Mouse (Mus musculus): ENCODE results near the gene Apoa2.
A peak's percentile ranks its signal among the peaks of the same experiment; 100 is the strongest.

The Apoa2 gene

GRCm38 (mm10) chr1:171260316-171260715 is 35.5 kb downstream of the Apoa2 start:
- DNase-seq (ENCODE audit: low spot score) = no peak

GRCm38 (mm10) chr1:171262594-171263130 is 37.8 kb downstream of the Apoa2 start:
- DNase-seq (ENCODE audit: low spot score) = peak; percentile 83

- peak; percentile 90 for DNase-seq (ENCODE audit: low spot score)
Observed at GRCm38 (mm10) chr1:171263185-171263611, 38.3 kb downstream of the Apoa2 start.

- DNase-seq (ENCODE audit: low spot score) = no peak
Observed at GRCm38 (mm10) chr1:171263666-171264461, 39.0 kb downstream of the Apoa2 start.

- no peak for DNase-seq (ENCODE audit: low spot score)
Observed at GRCm38 (mm10) chr1:171265971-171266744, 41.3 kb downstream of the Apoa2 start.

- DNase-seq (ENCODE audit: low spot score) = no peak
Observed at GRCm38 (mm10) chr1:171268341-171268740, 43.5 kb downstream of the Apoa2 start.

DNA sequence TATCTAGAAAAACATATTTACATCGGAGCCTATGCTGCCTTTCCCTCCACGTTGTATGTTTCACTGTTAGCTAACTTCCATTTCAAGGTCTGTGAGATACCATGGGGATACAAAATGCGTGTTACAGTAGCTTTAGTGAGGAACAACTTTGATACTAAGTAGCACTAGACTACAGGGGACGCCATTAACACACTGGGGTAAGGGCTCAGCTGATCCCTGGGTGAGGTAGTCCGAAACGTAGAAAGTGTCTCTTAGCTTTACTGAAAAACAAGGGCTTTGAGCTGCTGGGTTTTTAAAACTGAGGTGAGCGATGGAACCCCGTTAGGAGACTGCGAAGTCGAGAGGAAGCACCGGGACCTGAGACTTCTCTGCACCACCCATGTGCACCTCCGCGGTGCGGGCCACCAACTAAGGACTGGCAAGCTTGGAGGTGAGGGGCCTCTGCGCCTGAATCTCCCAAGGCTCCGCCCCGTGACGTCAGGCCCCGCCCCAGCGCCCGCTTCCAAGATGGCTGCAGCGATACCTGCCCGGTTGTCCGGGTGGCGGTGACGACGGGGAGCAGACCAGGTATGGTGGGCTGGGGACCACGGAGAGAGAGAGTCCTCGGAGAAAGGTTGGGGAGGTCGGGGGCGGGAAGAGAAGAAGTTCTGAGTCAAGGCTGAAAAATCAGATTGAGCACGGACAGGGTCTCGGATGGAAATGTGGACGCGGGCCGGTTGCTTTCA is 45.2 kb downstream of the Apoa2 start, which contains the start of gene B4galt3:
Gene B4galt3 (plus strand): TSS at position 481 of the 725 bp plus-strand sequence.
- peak; percentile 90 for DNase-seq (ENCODE audit: low spot score)

DNA sequence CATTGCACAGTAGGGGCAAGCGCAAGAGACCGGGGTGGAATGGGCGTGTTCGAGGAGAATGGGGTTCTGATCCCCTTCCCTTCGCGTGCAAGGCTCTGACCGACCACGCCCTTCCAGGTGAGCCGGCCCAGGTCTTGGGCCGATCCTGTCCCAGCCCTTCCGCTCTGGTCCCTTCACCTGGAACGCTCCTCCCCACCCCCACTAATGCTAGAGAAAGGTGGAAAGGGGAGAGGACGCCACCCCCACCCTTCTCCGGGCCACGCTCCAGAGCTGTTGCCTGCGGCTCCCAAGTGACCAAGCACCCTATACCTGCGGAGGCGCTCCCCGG is 45.7 kb downstream of the Apoa2 start:
- DNase-seq (ENCODE audit: low spot score) = no peak

DNA sequence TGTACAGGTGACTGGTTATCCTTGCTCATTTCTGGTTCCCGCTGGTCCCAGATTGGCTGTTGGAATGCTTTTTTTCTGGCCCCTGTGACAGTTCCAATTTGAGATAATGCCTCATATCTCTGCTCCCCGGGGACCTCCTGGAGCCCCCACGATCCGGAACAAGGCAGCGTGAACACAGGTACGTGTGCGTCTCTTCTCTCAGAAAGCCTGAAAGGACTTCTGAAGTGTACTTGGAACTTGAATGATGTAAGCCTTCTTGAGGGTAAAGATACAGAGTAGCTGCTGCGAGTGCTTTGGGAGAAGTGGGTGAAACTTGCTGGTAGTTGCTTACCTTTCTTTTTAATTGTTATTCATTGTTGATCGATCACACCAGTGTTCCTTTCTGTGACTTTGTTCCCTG is 46.3 kb downstream of the Apoa2 start:
- no peak for DNase-seq (ENCODE audit: low spot score)

- no peak for DNase-seq (ENCODE audit: low spot score)
Observed at GRCm38 (mm10) chr1:171271622-171272021, 46.8 kb downstream of the Apoa2 start.

- DNase-seq (ENCODE audit: low spot score) = no peak
Observed at GRCm38 (mm10) chr1:171272086-171272485, 47.2 kb downstream of the Apoa2 start.

DNA sequence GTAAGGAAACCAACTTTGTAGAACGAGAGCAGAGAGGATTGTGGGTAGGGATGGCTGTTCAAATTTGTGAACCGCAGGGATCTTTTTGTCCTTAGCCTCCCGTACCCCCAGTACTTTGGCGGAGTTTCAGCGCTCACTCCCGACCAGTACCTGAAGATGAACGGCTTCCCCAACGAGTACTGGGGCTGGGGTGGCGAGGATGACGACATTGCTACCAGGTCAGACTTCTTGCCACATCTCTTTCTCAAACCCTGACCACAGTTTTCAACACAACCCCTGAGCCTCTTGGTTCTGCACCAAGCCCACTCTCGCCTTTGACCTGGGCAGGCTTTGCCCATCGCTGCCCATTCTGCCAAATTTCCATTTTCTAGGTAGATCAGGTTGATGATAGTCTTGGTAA is 49.3 kb downstream of the Apoa2 start:
- no peak for DNase-seq (ENCODE audit: low spot score)

DNA sequence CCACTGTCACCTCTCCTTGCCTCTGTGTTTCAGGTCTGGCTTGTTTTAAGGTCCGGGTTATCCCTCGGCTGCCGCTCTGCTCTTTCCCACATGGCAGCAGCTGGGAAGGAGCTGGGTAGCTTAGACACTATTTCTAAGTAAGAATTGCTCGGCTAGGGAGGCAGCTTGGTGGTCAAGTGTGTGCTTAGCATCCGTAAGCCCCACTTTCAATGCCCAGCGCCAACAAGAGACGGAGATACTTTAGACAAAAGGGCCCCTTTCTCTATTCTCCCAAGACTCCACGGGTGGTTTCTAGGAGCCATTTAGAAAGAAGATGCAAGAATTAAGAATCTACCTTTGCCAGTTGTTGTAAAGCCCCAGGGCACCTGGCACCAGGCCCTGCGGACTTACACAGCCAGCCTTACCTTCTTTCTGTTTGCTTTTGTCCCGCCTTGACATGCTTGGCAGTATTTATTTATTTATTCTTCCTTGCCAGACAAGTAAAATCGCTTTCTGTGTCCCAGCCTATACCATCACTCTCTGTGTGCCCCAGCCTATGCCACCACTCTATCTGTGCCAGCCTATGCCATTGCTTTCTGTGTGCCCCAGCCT is 50.4 kb downstream of the Apoa2 start:
- no peak for DNase-seq (ENCODE audit: low spot score)

Measured in MN1 (cell line).